In the genomic region with DNA sequence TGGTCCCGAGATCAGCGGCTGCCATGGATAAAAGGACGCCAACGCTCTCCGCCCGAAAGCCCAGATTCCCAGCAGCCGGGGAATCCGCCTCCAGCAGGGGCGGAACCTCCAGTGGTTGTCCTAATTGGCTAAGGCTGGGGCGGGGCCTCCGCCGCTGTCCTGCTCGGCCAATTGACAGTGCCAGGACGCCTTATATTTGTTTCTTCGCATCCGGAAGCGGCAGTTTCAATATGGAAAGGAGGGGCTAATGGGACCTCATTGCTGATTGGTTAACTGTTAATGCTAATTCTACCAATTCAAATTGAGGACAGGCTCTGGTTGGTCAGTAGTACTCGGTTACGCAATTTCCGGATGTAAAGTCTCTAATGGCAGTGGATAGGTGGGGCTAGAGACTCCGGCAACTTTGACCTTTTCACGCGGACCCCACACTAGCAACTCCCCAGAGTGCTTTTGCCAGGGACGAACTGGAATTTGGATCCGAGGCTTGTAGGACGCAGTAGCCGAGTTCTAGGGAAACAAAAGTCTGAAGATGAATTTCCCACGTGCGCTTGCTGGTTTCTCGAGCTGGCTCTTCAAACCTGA, we compare ENCODE assay signal across 7 mouse cellular contexts. TPM values are rescaled to one million over a fixed set of nuclear protein-coding genes. Genes with fewer than 3 reads are reported as not detected.
A peak's percentile ranks its signal among the peaks of the same experiment; 100 is the strongest.
DNase-seq lines count a peak whose midpoint lies in the region; ATAC-seq lines count a peak whose summit lies in the region.

A gene (minus strand): TSS at position 367 of the 582 bp plus-strand sequence.
A gene (plus strand): TSS at position 530 of the 582 bp plus-strand sequence.

- peak within 1 kb of the TSS; percentile 82 for H3K27ac ChIP-seq in intestine, embryonic 15.5 days
- H3K27ac ChIP-seq in midbrain, embryonic 10.5 days (replicated peaks), result peak within 1 kb of the TSS; percentile 93

- no peaks in the 10 kb centered on the region for H3K27me3 ChIP-seq in intestine, embryonic 15.5 days (replicated peaks)
- no peaks in the 10 kb centered on the region for H3K27me3 ChIP-seq in midbrain, embryonic 10.5 days (ENCODE audit: low read depth, poor library complexity, severe bottlenecking)

- peaks cover 23% of the 10 kb centered on the region for H3K36me3 ChIP-seq in intestine, embryonic 15.5 days
- peaks cover 66% of the 10 kb centered on the region for H3K36me3 ChIP-seq in midbrain, embryonic 10.5 days

- H3K9me3 ChIP-seq in intestine, embryonic 15.5 days, result no peaks in the 10 kb centered on the region
- 0 out of 2 replicates have a peak, but pooled peaks cover 5% of the 10 kb centered on the region for H3K9me3 ChIP-seq in midbrain, embryonic 10.5 days (replicated peaks)

- ATAC-seq in intestine, embryonic 15.5 days, result peak; percentile 99

- peak within 1 kb of the TSS; percentile 84 for H3K9ac ChIP-seq in intestine, embryonic 15.5 days

- under 1% methylated on average over 30 of the region's 30 CpGs for WGBS in intestine, embryonic 15.5 days
- WGBS in midbrain, embryonic 10.5 days, result 0% methylated on average over 30 of the region's 30 CpGs

- H3K4me1 ChIP-seq in intestine, embryonic 15.5 days (replicated peaks), result peaks cover 14% of the 10 kb centered on the region
- peaks cover 28% of the 10 kb centered on the region for H3K4me1 ChIP-seq in midbrain, embryonic 10.5 days

- intact Hi-C loops in gastrocnemius, postnatal 36 days (cut with DNase I), result no loop called here
- intact Hi-C loops in left cerebral cortex, postnatal 25 days (cut with DNase I), result loop anchor here (5.0 kb wide), 1 partner anchor 69 kb away; a partner anchor contains a TSS

- DNase-seq in adrenal gland, adult 2 months, result peak; percentile 98
- peak; percentile 89 for DNase-seq in embryo, embryonic 11.5 days (ENCODE audit: low read depth, low spot score)
- DNase-seq in gastrocnemius, postnatal 36 days, result peak; percentile 83 to 91
- peak; percentile 96 to 99 for DNase-seq in left cerebral cortex, postnatal 25 days (ENCODE audit: low spot score in 2 of 2)
- peak; percentile 96 for DNase-seq in midbrain, embryonic 10.5 days (ENCODE audit: low spot score)
- DNase-seq in right cerebral cortex, postnatal 4 days, result peak; percentile 83

- H3K4me3 ChIP-seq in intestine, embryonic 15.5 days (replicated peaks), result peak within 1 kb of the TSS; percentile 89
- peak within 1 kb of the TSS; percentile 95 for H3K4me3 ChIP-seq in midbrain, embryonic 10.5 days

- H3K4me2 ChIP-seq in intestine, embryonic 15.5 days (replicated peaks), result peak within 1 kb of the TSS; percentile 77

RNA-seq across cellular contexts. Expression of the first gene that starts in this region (rescaled TPM):
- 10 to 100 TPM; 13.9 to 16.5 TPM for total RNA-seq in adrenal gland, adult 2 months (2021)
- polyA plus RNA-seq in adrenal gland, adult 2 months (2012; rRNA removed), result 104 and 123 TPM in 2 replicates
- total RNA-seq in gastrocnemius, postnatal 36 days (2021), result 1 to 10 TPM; 4.0 to 6.3 TPM
- polyA plus RNA-seq in intestine, embryonic 15.5 days (2015; fragmentation: Nextera tagmentation; extraction: Ambion mirVana), result 33.1 and 35.6 TPM in 2 replicates
- total RNA-seq in left cerebral cortex, postnatal 25 days (2021), result 10 to 100 TPM; 16.2 to 18.3 TPM
- polyA plus RNA-seq in midbrain, embryonic 10.5 days (2016; fragmentation: Nextera tagmentation; extraction: Ambion mirVana), result 73.8 and 79.9 TPM in 2 replicates

RNA-seq across cellular contexts. Expression of the second gene that starts in this region (rescaled TPM):
- total RNA-seq in adrenal gland, adult 2 months (2021), result 10 to 100 TPM in 1 of 2 experiments, 1 to 10 TPM in 1; 7.8 to 11.7 TPM
- 0.50 and 0.75 TPM in 2 replicates for polyA plus RNA-seq in adrenal gland, adult 2 months (2012; rRNA removed)
- 1 to 10 TPM; 3.8 to 5.8 TPM for total RNA-seq in gastrocnemius, postnatal 36 days (2021)
- 9.6 and 9.8 TPM in 2 replicates for polyA plus RNA-seq in intestine, embryonic 15.5 days (2015; fragmentation: Nextera tagmentation; extraction: Ambion mirVana)
- 1 to 10 TPM; 8.9 to 9.5 TPM for total RNA-seq in left cerebral cortex, postnatal 25 days (2021)
- 16.7 TPM in 2 replicates for polyA plus RNA-seq in midbrain, embryonic 10.5 days (2016; fragmentation: Nextera tagmentation; extraction: Ambion mirVana)

Comparison
In these comparisons a context has a peak if more than half of its experiments do, and no peak if none do; other contexts are left out.
1. Peak in every context shown above with its lines: DNase-seq, ATAC-seq, H3K4me3 ChIP-seq and H3K27ac ChIP-seq.